Mouse (Mus musculus) frontal cortex, adult (tissue): ENCODE data around the gene Nr5a1.

ENCODE experiments used
- ATAC-seq: cut with Nextera tagmentation; 2 replicates; pipeline ENCODE4 v1.9.2; 2017; ENCODE audit warnings: mild to moderate bottlenecking, moderate library complexity, mixed read lengths; ENCODE audit not compliant: low TSS enrichment

The Nr5a1 gene

DNA sequence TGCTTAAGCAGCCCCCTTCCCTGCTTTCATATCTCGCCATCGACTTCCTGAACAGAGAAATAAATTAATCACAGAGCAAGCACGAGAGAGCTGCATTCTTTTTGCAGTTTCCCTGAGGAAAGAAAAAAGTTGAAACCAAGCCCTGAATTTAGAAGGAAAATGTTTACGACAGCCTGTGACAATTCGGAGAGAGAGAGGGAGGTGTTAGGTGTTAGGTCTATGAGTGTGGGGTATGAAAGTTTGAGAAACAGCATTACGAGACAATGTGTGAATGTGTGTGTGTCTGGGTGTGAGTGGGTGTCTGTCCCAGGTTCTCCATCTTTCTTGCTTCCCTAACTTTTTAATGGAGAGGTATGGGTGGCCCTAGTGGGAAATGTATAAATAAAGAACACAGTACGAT lies 62.2 kb downstream of the Nr5a1 start:
- peak; percentile 58 for ATAC-seq

DNA sequence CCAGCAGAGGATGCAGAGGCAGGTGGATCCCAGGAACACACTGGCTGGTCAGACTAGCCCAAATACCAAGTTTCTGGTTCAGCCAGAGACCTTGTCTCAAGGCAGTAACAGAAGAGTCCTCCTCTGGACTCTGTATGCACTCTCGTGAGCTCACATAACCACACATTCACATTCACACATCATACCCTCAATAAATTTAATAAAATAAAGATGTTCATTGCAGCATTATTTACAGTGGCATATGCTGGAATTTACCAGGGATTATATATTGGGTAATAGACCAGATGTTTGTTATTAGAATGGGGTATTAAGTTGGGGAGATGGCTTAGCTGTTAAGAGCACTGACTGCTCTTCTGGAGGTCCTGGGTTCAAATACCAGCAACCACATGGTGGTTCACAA lies 64.0 kb downstream of the Nr5a1 start:
- ATAC-seq: no peak

DNA sequence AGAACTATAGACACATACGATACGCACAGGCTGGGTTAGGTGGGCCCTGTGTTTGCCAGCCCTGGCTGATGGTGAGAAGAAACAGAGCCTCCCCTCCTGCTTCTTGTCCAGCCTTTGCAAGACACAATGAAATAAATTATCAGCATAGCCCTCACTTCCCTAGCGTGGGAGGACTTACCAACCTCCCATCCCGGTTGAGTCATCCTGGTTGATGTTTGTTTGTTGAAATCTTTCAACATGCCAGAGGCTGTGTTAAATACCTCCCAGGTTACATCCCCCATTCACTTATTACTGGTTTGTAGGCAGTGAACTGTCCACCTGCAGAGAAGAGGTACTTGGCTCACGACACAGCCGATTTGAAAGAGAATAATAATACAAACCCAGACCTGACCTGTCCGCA lies 66.7 kb downstream of the Nr5a1 start:
- ATAC-seq: no peak

DNA sequence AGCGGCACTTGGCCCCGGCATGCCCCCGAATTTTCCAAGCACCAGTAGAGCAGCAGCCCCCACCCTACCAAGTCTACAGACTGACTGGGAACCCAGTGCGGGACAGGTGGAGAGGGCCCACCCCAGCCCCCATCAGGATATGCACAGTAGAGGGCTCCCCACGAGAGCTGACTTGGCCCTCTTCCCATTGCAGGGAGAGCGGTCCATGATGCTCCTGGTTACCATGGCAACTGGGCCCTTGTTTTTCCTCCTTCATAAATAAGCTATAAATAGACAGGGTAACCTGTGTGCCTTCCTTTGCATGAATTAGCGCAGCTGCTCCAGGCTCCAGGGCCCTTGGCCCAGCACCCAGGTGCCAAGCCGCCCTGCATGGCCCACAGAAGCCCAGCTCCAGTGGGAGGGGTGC lies 67.1 kb downstream of the Nr5a1 start:
- ATAC-seq: no peak

DNA sequence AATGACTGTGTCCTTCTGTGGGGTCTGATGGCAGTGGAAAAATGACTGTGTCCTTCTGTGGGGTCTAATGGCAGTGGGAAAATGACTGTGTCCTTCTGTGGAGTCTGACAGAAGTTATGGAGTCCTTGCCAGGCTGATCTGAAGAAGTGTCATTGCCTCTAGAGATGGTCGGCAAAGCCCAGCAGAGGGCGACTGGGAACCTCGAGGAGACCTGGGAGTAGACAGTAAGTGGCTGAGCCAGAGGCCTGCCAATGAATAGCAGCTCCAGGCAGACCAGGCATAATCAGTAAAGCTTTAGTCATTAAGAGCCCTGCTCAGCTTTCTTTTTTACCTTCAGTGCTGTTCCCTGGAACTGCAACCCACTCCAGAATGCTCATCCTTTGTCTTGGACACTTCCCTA lies 68.4 kb downstream of the Nr5a1 start:
- peak; percentile 83 for ATAC-seq

DNA sequence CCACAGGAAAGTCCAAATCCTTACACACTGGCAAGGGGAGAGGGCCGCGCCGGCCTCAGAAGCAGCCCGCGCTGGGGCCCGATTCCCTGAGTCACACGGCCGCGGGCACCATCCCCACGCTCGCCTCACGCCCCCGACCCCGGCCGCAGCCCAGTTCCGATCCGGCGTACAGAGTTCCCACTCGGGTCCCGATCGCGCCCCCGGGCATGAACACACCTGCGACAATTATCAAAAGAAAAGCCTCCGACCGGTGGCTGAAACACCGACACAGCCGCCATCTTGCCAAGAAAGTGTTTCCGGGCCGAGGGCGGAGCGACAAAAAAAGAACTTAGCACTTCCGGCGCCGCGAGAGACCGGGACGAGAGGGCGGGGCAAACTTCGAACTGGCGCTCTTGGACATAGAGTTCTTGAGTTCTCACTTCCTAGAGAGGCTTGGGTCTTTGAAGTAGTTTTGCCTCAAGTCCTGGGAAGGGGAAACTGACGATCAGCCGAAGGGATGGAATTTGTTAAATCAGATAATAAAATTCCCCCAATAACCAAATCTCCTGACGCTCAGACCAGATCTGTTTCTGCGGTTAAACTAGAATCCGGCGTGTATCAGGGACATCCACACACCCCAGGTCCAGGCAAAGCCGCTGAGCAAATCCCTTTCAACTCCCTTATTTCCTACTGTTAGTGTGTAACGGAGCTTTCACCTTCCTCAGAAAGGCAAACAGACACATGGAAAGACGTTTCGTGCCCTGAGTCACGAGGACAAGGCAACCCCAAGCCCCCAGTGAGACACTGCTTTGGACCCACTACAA lies 70.5 kb downstream of the Nr5a1 start, which contains the start of gene Psmb7:
Gene Psmb7 (minus strand): TSS at position 463 of the 803 bp plus-strand sequence.
- peak; percentile 90 for ATAC-seq
